Comparison of ENCODE assay signal across 14 mouse cellular contexts in the genomic region with DNA sequence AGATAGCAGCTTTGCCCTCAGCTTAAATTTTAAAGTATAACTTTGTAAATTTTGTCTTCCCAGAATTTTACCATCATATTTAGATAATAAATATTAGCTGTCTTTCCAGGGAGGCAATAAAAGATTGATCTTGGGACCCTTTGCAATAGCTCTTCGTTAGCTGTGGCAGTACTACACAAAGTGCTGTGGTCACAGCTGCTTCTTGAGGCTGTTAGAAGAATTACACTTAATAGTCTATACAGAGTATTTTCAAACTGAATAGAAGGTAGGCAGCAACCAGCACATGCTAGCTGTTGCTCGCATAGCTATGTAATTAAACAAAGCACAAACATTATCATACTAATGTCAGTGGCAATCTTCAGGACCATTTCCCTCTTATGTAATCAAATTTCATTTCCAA.
"Had no signal": no experiment of that assay in that cellular context is flagged by ENCODE, and none has a peak within 500 bp of the region (broad histone marks: within the 10 kb centered on the region; RNA-seq: fewer than 3 reads in every experiment).

No protein-coding gene starts in this region.

- DNase-seq: kidney, adult 2 months; kidney, postnatal 36 days; lung, embryonic 14.5 days; lung, postnatal 10 days; lung, postnatal 4 days; right cerebral cortex, postnatal 14 days; thymus, postnatal 36 days had no signal

- H3K4me3 ChIP-seq: kidney, embryonic 15.5 days; limb, embryonic 15.5 days; liver, embryonic 12.5 days; midbrain, embryonic 10.5 days; myocyte; neural tube, embryonic 15.5 days; stomach, embryonic 15.5 days had no signal

- H3K27ac ChIP-seq: kidney, embryonic 15.5 days; limb, embryonic 15.5 days; liver, embryonic 12.5 days; midbrain, embryonic 10.5 days; neural tube, embryonic 15.5 days; stomach, embryonic 15.5 days had no signal
